Mouse (Mus musculus): ENCODE measurements at regions not wholly inside any gene's neighbourhood (a gene's known extent, or its start where the extent isn't known, plus 50 kb on each side); places are given as distances from the start of the nearest gene placed in this dataset.

- 88% methylated on average over 9 of the region's 9 CpGs for WGBS
- no peak for ATAC-seq (ENCODE audit: insufficient read depth, low FRiP score)
- no peak overlapping the region for H3K4me2 ChIP-seq (ENCODE audit: low read depth, low read length)
Observed at GRCm38 (mm10) chr1:143918146-143918774, 85.7 kb downstream of the Rgs2 start.

GRCm38 (mm10) chr1:143917623-143918022, 86.3 kb downstream of the Rgs2 start:
- H3K9ac ChIP-seq (ENCODE audit: low read length), result no peak overlapping the region
- H3K27me3 ChIP-seq (ENCODE audit: control insufficient read depth, insufficient read depth, low read length), result no peaks in the 10 kb centered on the region
- no peaks in the 10 kb centered on the region for H3K9me3 ChIP-seq (replicated peaks; ENCODE audit: control insufficient read depth, low read length)
- H3K27ac ChIP-seq (ENCODE audit: low read length), result peak overlapping the region; percentile 38; the same call in 1 of the 2 replicates
- H3K4me1 ChIP-seq (ENCODE audit: control insufficient read depth, insufficient read depth, low read length), result peaks cover 3% of the 10 kb centered on the region
- no peak overlapping the region for H3K4me3 ChIP-seq (replicated peaks; ENCODE audit: low read length)
- no peaks in the 10 kb centered on the region for H3K36me3 ChIP-seq (ENCODE audit: control insufficient read depth, insufficient read depth, low read length)
- peak; percentile 33; the same call in 1 of the 2 replicates for ATAC-seq (ENCODE audit: insufficient read depth, low FRiP score)
- H3K4me2 ChIP-seq (ENCODE audit: low read depth, low read length), result no peak overlapping the region
- WGBS, result 43% methylated on average over 5 of the region's 5 CpGs

More at GRCm38 (mm10) chr1:143918146-143918774, 85.7 kb downstream of the Rgs2 start:
- H3K27ac ChIP-seq (ENCODE audit: low read length), result no peak overlapping the region
- H3K4me3 ChIP-seq (replicated peaks; ENCODE audit: low read length), result no peak overlapping the region
- H3K36me3 ChIP-seq (ENCODE audit: control insufficient read depth, insufficient read depth, low read length), result no peaks in the 10 kb centered on the region
- peaks cover 4% of the 10 kb centered on the region for H3K4me1 ChIP-seq (ENCODE audit: control insufficient read depth, insufficient read depth, low read length)
- H3K9me3 ChIP-seq (replicated peaks; ENCODE audit: control insufficient read depth, low read length), result no peaks in the 10 kb centered on the region
- H3K27me3 ChIP-seq (ENCODE audit: control insufficient read depth, insufficient read depth, low read length), result no peaks in the 10 kb centered on the region
- no peak overlapping the region for H3K9ac ChIP-seq (ENCODE audit: low read length)

GRCm38 (mm10) chr1:143916587-143916986, 87.4 kb downstream of the Rgs2 start:
- WGBS, result 57% methylated on average over 9 of the region's 9 CpGs
- Histone ChIP-seq H3K4me3 (replicated peaks; ENCODE audit: low read length) (no peak overlapping the region), H3K4me2 (ENCODE audit: low read depth, low read length) (no peak overlapping the region), H3K4me1 (ENCODE audit: control insufficient read depth, insufficient read depth, low read length) (no peaks in the 10 kb centered on the region), H3K36me3 (ENCODE audit: control insufficient read depth, insufficient read depth, low read length) (no peaks in the 10 kb centered on the region), H3K9ac (ENCODE audit: low read length) (no peak overlapping the region), H3K27ac (ENCODE audit: low read length) (peak overlapping the region; percentile 47; the same call in 1 of the 2 replicates), H3K9me3 (replicated peaks; ENCODE audit: control insufficient read depth, low read length) (no peaks in the 10 kb centered on the region), H3K27me3 (ENCODE audit: control insufficient read depth, insufficient read depth, low read length) (no peaks in the 10 kb centered on the region)
- ATAC-seq (ENCODE audit: insufficient read depth, low FRiP score), result no peak

- 63% methylated on average over 3 of the region's 3 CpGs for WGBS
- H3K4me1 ChIP-seq (ENCODE audit: control insufficient read depth, insufficient read depth, low read length), result no peaks in the 10 kb centered on the region
- H3K4me3 ChIP-seq (replicated peaks; ENCODE audit: low read length), result no peak overlapping the region
- H3K4me2 ChIP-seq (ENCODE audit: low read depth, low read length), result no peak overlapping the region
- no peak for ATAC-seq (ENCODE audit: insufficient read depth, low FRiP score)
- H3K9ac ChIP-seq (ENCODE audit: low read length), result no peak overlapping the region
- no peaks in the 10 kb centered on the region for H3K9me3 ChIP-seq (replicated peaks; ENCODE audit: control insufficient read depth, low read length)
- H3K27me3 ChIP-seq (ENCODE audit: control insufficient read depth, insufficient read depth, low read length), result no peaks in the 10 kb centered on the region
- no peak overlapping the region for H3K27ac ChIP-seq (ENCODE audit: low read length)
- H3K36me3 ChIP-seq (ENCODE audit: control insufficient read depth, insufficient read depth, low read length), result no peaks in the 10 kb centered on the region
Observed at GRCm38 (mm10) chr1:143912586-143912985, 91.4 kb downstream of the Rgs2 start.

- no peak overlapping the region for H3K27ac ChIP-seq (ENCODE audit: low read length)
- H3K4me3 ChIP-seq (replicated peaks; ENCODE audit: low read length), result no peak overlapping the region
- WGBS, result 62% methylated on average over 3 of the region's 3 CpGs
- H3K9ac ChIP-seq (ENCODE audit: low read length), result no peak overlapping the region
- no peaks in the 10 kb centered on the region for H3K27me3 ChIP-seq (ENCODE audit: control insufficient read depth, insufficient read depth, low read length)
- H3K9me3 ChIP-seq (replicated peaks; ENCODE audit: control insufficient read depth, low read length), result no peaks in the 10 kb centered on the region
- no peak overlapping the region for H3K4me2 ChIP-seq (ENCODE audit: low read depth, low read length)
- no peaks in the 10 kb centered on the region for H3K36me3 ChIP-seq (ENCODE audit: control insufficient read depth, insufficient read depth, low read length)
- H3K4me1 ChIP-seq (ENCODE audit: control insufficient read depth, insufficient read depth, low read length), result no peaks in the 10 kb centered on the region
- ATAC-seq (ENCODE audit: insufficient read depth, low FRiP score), result no peak
Observed at GRCm38 (mm10) chr1:143911230-143911629, 92.7 kb downstream of the Rgs2 start.

GRCm38 (mm10) chr1:143910530-143910929, 93.4 kb downstream of the Rgs2 start:
- no peak overlapping the region for H3K4me3 ChIP-seq (replicated peaks; ENCODE audit: low read length)
- no peak for ATAC-seq (ENCODE audit: insufficient read depth, low FRiP score)
- H3K9ac ChIP-seq (ENCODE audit: low read length), result no peak overlapping the region
- no peaks in the 10 kb centered on the region for H3K9me3 ChIP-seq (replicated peaks; ENCODE audit: control insufficient read depth, low read length)
- no peak overlapping the region for H3K27ac ChIP-seq (ENCODE audit: low read length)
- no peaks in the 10 kb centered on the region for H3K4me1 ChIP-seq (ENCODE audit: control insufficient read depth, insufficient read depth, low read length)
- no peaks in the 10 kb centered on the region for H3K27me3 ChIP-seq (ENCODE audit: control insufficient read depth, insufficient read depth, low read length)
- H3K4me2 ChIP-seq (ENCODE audit: low read depth, low read length), result no peak overlapping the region
- no peaks in the 10 kb centered on the region for H3K36me3 ChIP-seq (ENCODE audit: control insufficient read depth, insufficient read depth, low read length)

GRCm38 (mm10) chr1:143907312-143907711, 96.6 kb downstream of the Rgs2 start:
- no peak overlapping the region for H3K9ac ChIP-seq (ENCODE audit: low read length)
- H3K4me2 ChIP-seq (ENCODE audit: low read depth, low read length), result no peak overlapping the region
- ATAC-seq (ENCODE audit: insufficient read depth, low FRiP score), result no peak
- H3K4me3 ChIP-seq (replicated peaks; ENCODE audit: low read length), result no peak overlapping the region
- 70% methylated on average over 6 of the region's 6 CpGs for WGBS
- H3K4me1 ChIP-seq (ENCODE audit: control insufficient read depth, insufficient read depth, low read length), result peaks cover 5% of the 10 kb centered on the region; the same call in 1 of the 2 replicates
- no peaks in the 10 kb centered on the region for H3K9me3 ChIP-seq (replicated peaks; ENCODE audit: control insufficient read depth, low read length)
- H3K27me3 ChIP-seq (ENCODE audit: control insufficient read depth, insufficient read depth, low read length), result no peaks in the 10 kb centered on the region
- no peak overlapping the region for H3K27ac ChIP-seq (ENCODE audit: low read length)
- H3K36me3 ChIP-seq (ENCODE audit: control insufficient read depth, insufficient read depth, low read length), result no peaks in the 10 kb centered on the region

GRCm38 (mm10) chr1:143906881-143907280, 97.1 kb downstream of the Rgs2 start:
- Histone ChIP-seq H3K9me3 (replicated peaks; ENCODE audit: control insufficient read depth, low read length) (no peaks in the 10 kb centered on the region), H3K9ac (ENCODE audit: low read length) (no peak overlapping the region), H3K4me2 (ENCODE audit: low read depth, low read length) (no peak overlapping the region), H3K36me3 (ENCODE audit: control insufficient read depth, insufficient read depth, low read length) (no peaks in the 10 kb centered on the region), H3K4me1 (ENCODE audit: control insufficient read depth, insufficient read depth, low read length) (peaks cover 5% of the 10 kb centered on the region; the same call in 1 of the 2 replicates), H3K27me3 (ENCODE audit: control insufficient read depth, insufficient read depth, low read length) (no peaks in the 10 kb centered on the region), H3K27ac (ENCODE audit: low read length) (no peak overlapping the region), H3K4me3 (replicated peaks; ENCODE audit: low read length) (no peak overlapping the region)
- no peak for ATAC-seq (ENCODE audit: insufficient read depth, low FRiP score)

GRCm38 (mm10) chr1:143903985-143904384, 100.0 kb downstream of the Rgs2 start:
- Histone ChIP-seq H3K27ac (ENCODE audit: low read length) (no peak overlapping the region), H3K36me3 (ENCODE audit: control insufficient read depth, insufficient read depth, low read length) (no peaks in the 10 kb centered on the region), H3K27me3 (ENCODE audit: control insufficient read depth, insufficient read depth, low read length) (no peaks in the 10 kb centered on the region), H3K4me3 (replicated peaks; ENCODE audit: low read length) (no peak overlapping the region), H3K4me2 (ENCODE audit: low read depth, low read length) (no peak overlapping the region), H3K9me3 (replicated peaks; ENCODE audit: control insufficient read depth, low read length) (no peaks in the 10 kb centered on the region), H3K9ac (ENCODE audit: low read length) (no peak overlapping the region), H3K4me1 (ENCODE audit: control insufficient read depth, insufficient read depth, low read length) (peaks cover 5% of the 10 kb centered on the region; the same call in 1 of the 2 replicates)
- 67% methylated on average over 3 of the region's 3 CpGs for WGBS
- peak; percentile 76 for ATAC-seq (ENCODE audit: insufficient read depth, low FRiP score)

All from stomach, embryonic 16.5 days (tissue).